Mouse (Mus musculus): Measurements from ENCODE around the gene Gucy2f. TPM values are rescaled to one million over a fixed set of nuclear protein-coding genes. Genes with fewer than 3 reads are reported as not detected.
"Not testable (repeated sequence)": the region's sequence is repeated elsewhere in the genome, so short reads cannot be mapped to it uniquely, and the experiment has no call there.

Gucy2f gene
- total RNA-seq (2012; rRNA removed) (0.03 TPM in 1 of 2 replicates, not detected in the other), polyA plus RNA-seq (2012; ENCODE audit: insufficient read depth in 1 of 2, insufficient read length in 2 of 2, low read depth in 1 of 2, low replicate concordance in 2 of 2, missing spikeins in 1 of 2) (not detected)

DNA sequence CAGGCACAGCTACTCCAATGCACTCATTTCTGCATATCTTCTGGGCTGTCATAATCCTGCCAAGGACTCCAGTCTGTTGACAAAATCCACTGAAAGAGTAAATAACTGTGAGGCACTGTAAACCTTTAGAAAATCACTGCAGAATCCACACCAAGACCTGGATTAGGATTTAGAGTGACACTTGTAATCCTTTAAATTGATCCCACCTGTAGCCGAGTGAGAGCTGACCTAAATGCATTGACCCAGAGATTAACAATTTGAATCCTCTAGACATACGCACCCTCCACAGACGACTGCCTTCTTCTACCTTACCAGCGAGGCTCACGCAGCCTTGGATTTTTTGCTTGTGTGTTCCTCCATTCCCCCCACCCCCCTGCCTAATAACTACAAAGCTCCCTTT lies at the start of gene Gucy2f:
Gene Gucy2f (minus strand): TSS at position 101 of the 400 bp plus-strand sequence.
- no peak within 1 kb of the TSS for H3K9ac ChIP-seq (ENCODE audit: control insufficient read depth, low read depth, low read length, poor library complexity, severe bottlenecking)
- H3K9me3 ChIP-seq (replicated peaks; ENCODE audit: insufficient read depth, low read length), result no peaks in the 10 kb centered on the region
- no peaks in the 10 kb centered on the region for H3K4me1 ChIP-seq (ENCODE audit: control insufficient read depth in 1 of 2, insufficient read depth in 2 of 2, low read length in 2 of 2)
- H3K4me3 ChIP-seq (ENCODE audit: control insufficient read depth in 1 of 2, insufficient read depth in 1 of 2, low read depth in 2 of 2, low read length in 2 of 2), result no peak within 1 kb of the TSS
- H3K27ac ChIP-seq (ENCODE audit: control insufficient read depth, low read depth, low read length), result no peak within 1 kb of the TSS
- H3K36me3 ChIP-seq (ENCODE audit: control insufficient read depth in 1 of 2, insufficient read depth in 2 of 2, low read length in 2 of 2), result no peaks in the 10 kb centered on the region
- peaks cover 0 to 6% of the 10 kb centered on the region in 2 experiments; a peak in 3 of 4 replicates for H3K27me3 ChIP-seq (ENCODE audit: control insufficient read depth in 1 of 2, insufficient read depth in 2 of 2, low read length in 2 of 2)
- no peaks in the 10 kb centered on the region for H3K79me2 ChIP-seq (ENCODE audit: control insufficient read depth, insufficient read depth, low read length, poor library complexity)
- TF ChIP-seq MXI1 (IDR thresholded peaks at IDR 0.05; ENCODE audit: low read depth, low read length) (no peak), TCF12 (IDR thresholded peaks at IDR 0.05; ENCODE audit: low read depth, low read length) (no peak), MAX (IDR thresholded peaks at IDR 0.05; ENCODE audit: low read length) (no peak), NELFE (IDR thresholded peaks at IDR 0.05; ENCODE audit: low read depth, low read length) (no peak)
- DNase-seq (ENCODE audit: low read depth, low spot score), result no peak

DNA sequence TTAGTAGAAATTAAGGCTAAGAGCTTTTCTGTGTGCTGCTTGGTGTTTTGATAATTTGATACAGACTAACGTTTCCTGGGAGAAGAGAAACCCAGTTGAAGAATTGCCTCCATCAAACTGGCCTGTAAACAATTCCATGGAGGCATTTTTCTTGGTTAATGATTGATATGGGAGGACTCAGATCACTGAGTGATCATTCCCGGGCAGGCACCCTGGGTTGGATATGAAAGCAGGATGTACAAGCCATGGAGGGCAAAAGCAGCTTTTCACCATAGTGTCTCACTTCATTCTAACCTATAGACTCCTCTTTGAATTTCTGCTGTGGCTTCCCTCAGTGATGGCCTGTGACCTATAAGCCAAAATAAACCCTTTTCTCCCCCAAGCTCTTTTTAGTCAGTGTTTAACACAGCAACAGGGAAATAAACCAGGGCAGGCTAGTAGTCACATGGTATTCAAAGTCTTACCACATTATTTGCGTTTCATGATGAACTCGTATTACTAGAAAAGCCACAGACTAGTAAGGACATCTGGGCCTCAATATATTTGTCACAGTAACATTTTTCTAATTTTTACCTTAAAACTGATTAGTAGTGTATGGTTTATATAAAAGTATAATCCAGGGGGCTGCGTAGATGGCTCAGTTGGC lies 49.1 kb upstream of the Gucy2f start:
- no peaks in the 10 kb centered on the region; a peak in 2 of 4 replicates for H3K36me3 ChIP-seq (ENCODE audit: control insufficient read depth in 1 of 2, insufficient read depth in 2 of 2, low read length in 2 of 2)
- H3K9ac ChIP-seq (ENCODE audit: control insufficient read depth, low read depth, low read length, poor library complexity, severe bottlenecking), result no peak overlapping the region
- H3K4me1 ChIP-seq (ENCODE audit: control insufficient read depth in 1 of 2, insufficient read depth in 2 of 2, low read length in 2 of 2), result peaks cover 0 to 9% of the 10 kb centered on the region in 2 experiments; a peak in 2 of 4 replicates
- peaks cover 0 to 2% of the 10 kb centered on the region in 2 experiments; a peak in 1 of 4 replicates for H3K27me3 ChIP-seq (ENCODE audit: control insufficient read depth in 1 of 2, insufficient read depth in 2 of 2, low read length in 2 of 2)
- no peaks in the 10 kb centered on the region for H3K9me3 ChIP-seq (replicated peaks; ENCODE audit: insufficient read depth, low read length)
- no peaks in the 10 kb centered on the region for H3K79me2 ChIP-seq (ENCODE audit: control insufficient read depth, insufficient read depth, low read length, poor library complexity)
- DNase-seq (ENCODE audit: low read depth, low spot score), result no peak
- TF ChIP-seq ZC3H11A (IDR thresholded peaks at IDR 0.05; ENCODE audit: low read depth, low read length) (no peak), SIN3A (IDR thresholded peaks at IDR 0.05; ENCODE audit: low read length) (no peak), UBTF (IDR thresholded peaks at IDR 0.05; ENCODE audit: borderline replicate concordance, insufficient read depth, low read depth, low read length) (no peak), MAFK (IDR thresholded peaks at IDR 0.05; ENCODE audit: borderline replicate concordance, low read depth, low read length) (no peak), TCF12 (IDR thresholded peaks at IDR 0.05; ENCODE audit: low read depth, low read length) (no peak), ETS1 (IDR thresholded peaks at IDR 0.05; ENCODE audit: low read depth, low read length) (no peak)
- no peak overlapping the region for H3K27ac ChIP-seq (ENCODE audit: control insufficient read depth, low read depth, low read length)
- no peak overlapping the region for H3K4me3 ChIP-seq (ENCODE audit: control insufficient read depth in 1 of 2, insufficient read depth in 1 of 2, low read depth in 2 of 2, low read length in 2 of 2)

DNA sequence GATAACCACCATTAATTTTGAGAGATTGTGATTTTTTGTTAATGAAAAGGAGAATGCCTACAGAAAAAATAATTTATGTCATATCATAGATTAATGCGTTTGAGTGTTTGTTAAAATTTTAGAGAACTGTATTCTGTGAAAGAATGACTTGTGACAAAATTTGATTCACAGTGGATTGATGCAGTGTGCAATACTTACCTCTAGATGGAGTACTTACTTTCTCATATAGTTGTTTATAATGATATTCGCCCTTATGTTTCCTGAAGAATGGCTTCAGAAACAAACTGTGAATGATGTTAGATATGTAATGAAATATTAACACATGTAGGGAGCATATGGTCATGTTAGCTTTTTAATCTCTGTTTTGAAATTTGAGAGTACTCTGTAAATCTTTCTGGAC lies 40.4 kb upstream of the Gucy2f start:
- Histone ChIP-seq H3K27ac (ENCODE audit: control insufficient read depth, low read depth, low read length) (no peak overlapping the region), H3K4me3 (ENCODE audit: control insufficient read depth in 1 of 2, insufficient read depth in 1 of 2, low read depth in 2 of 2, low read length in 2 of 2) (no peak overlapping the region), H3K27me3 (ENCODE audit: control insufficient read depth in 1 of 2, insufficient read depth in 2 of 2, low read length in 2 of 2) (no peaks in the 10 kb centered on the region), H3K36me3 (ENCODE audit: control insufficient read depth in 1 of 2, insufficient read depth in 2 of 2, low read length in 2 of 2) (no peaks in the 10 kb centered on the region), H3K4me1 (ENCODE audit: control insufficient read depth in 1 of 2, insufficient read depth in 2 of 2, low read length in 2 of 2) (no peaks in the 10 kb centered on the region), H3K9me3 (replicated peaks; ENCODE audit: insufficient read depth, low read length) (no peaks in the 10 kb centered on the region), H3K9ac (ENCODE audit: control insufficient read depth, low read depth, low read length, poor library complexity, severe bottlenecking) (no peak overlapping the region), H3K79me2 (ENCODE audit: control insufficient read depth, insufficient read depth, low read length, poor library complexity) (no peaks in the 10 kb centered on the region)
- peak; percentile 54 for DNase-seq (ENCODE audit: low read depth, low spot score)
- peak; percentile 68 for TF ChIP-seq SMC3 (IDR thresholded peaks at IDR 0.05; ENCODE audit: low read depth, low read length)
- no peak for TF ChIP-seq ZKSCAN1 (IDR thresholded peaks at IDR 0.05; ENCODE audit: low read depth, low read length)
- TF ChIP-seq ZC3H11A (IDR thresholded peaks at IDR 0.05; ENCODE audit: low read depth, low read length), result peak; percentile 44
- no peak for TF ChIP-seq MXI1 (IDR thresholded peaks at IDR 0.05; ENCODE audit: low read depth, low read length)
- TF ChIP-seq RAD21 (IDR thresholded peaks at IDR 0.05; ENCODE audit: low read depth, low read length), result peak; percentile 65
- TF ChIP-seq MAX (IDR thresholded peaks at IDR 0.05; ENCODE audit: low read length), result no peak
- peak in 2 of 3 experiments; percentile 38 to 70; a peak in 3 of 6 replicates for TF ChIP-seq CTCF (IDR thresholded peaks at IDR 0.05 in 2 of 3, conservative IDR thresholded peaks at IDR 0.05 in 1 of 3; ENCODE audit: control insufficient read depth in 1 of 3, insufficient read depth in 1 of 3, low read depth in 2 of 3, low read length in 3 of 3, poor library complexity in 1 of 3, severe bottlenecking in 1 of 3)
- no peak for TF ChIP-seq POLR2A (IDR thresholded peaks at IDR 0.05; ENCODE audit: control insufficient read depth in 1 of 2, insufficient read depth in 1 of 2, low read depth in 1 of 2, low read length in 2 of 2, poor library complexity in 1 of 2)

- H3K79me2 ChIP-seq (ENCODE audit: control insufficient read depth, insufficient read depth, low read length, poor library complexity); H3K9ac ChIP-seq (ENCODE audit: control insufficient read depth, low read depth, low read length, poor library complexity, severe bottlenecking); H3K9me3 ChIP-seq (replicated peaks; ENCODE audit: insufficient read depth, low read length); H3K4me1 ChIP-seq (ENCODE audit: control insufficient read depth in 1 of 2, insufficient read depth in 2 of 2, low read length in 2 of 2); H3K36me3 ChIP-seq (ENCODE audit: control insufficient read depth in 1 of 2, insufficient read depth in 2 of 2, low read length in 2 of 2); DNase-seq (ENCODE audit: low read depth, low spot score); H3K4me3 ChIP-seq (ENCODE audit: control insufficient read depth in 1 of 2, insufficient read depth in 1 of 2, low read depth in 2 of 2, low read length in 2 of 2); H3K27me3 ChIP-seq (ENCODE audit: control insufficient read depth in 1 of 2, insufficient read depth in 2 of 2, low read length in 2 of 2); H3K27ac ChIP-seq (ENCODE audit: control insufficient read depth, low read depth, low read length): not testable (repeated sequence)
Observed at GRCm38 (mm10) chrX:142236146-142236545, 39.4 kb upstream of the Gucy2f start.

Measured in MEL (cell line).